Mouse (Mus musculus): ENCODE measurements at regions not wholly inside any gene's neighbourhood (a gene's known extent, or its start where the extent isn't known, plus 50 kb on each side); places are given as distances from the start of the nearest gene placed in this dataset.

GRCm38 (mm10) chrX:146231866-146232590, 727.0 kb upstream of the Amot start:
- in situ Hi-C loops (cut with MboI, MseI), result no loop called here

GRCm38 (mm10) chrX:146232795-146233194, 727.8 kb upstream of the Amot start:
- in situ Hi-C loops (cut with MboI, MseI), result no loop called here

- in situ Hi-C loops (cut with MboI, MseI), result loop anchor here (25.0 kb wide), 1 partner anchor 807 kb away; no protein-coding TSS in a partner anchor
Measured at GRCm38 (mm10) chrX:146255755-146256154, 706.6 kb upstream of the Htr2c start.

Data from regulatory T cell (primary cell).